Mouse (Mus musculus): Measurements from ENCODE around the gene Olfr1126.
"Not testable (repeated sequence)": the region's sequence is repeated elsewhere in the genome, so short reads cannot be mapped to it uniquely, and the experiment has no call there.

Olfr1126 gene

DNA sequence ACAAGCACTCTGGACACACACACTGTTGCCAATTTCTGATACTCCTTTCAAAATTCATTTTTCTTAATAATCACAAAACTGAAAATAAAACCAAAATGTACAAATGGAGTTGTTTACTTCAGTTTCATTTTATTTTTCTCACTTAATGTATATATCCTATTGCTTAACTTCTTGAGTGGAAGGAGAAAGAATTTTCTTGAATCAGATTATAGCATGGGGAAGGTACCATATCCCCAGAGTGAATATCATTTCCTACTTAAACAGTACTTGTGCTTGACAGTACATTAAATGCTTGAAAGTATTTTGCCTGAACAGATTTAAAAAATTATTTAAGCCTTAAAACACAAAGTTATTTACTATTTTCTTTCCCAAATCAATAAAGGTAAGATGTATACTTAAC lies at the start of gene Olfr1126:
Gene Olfr1126 (plus strand): TSS at position 301 of the 400 bp plus-strand sequence.
- DNase-seq (ENCODE audit: low spot score): no peak

DNA sequence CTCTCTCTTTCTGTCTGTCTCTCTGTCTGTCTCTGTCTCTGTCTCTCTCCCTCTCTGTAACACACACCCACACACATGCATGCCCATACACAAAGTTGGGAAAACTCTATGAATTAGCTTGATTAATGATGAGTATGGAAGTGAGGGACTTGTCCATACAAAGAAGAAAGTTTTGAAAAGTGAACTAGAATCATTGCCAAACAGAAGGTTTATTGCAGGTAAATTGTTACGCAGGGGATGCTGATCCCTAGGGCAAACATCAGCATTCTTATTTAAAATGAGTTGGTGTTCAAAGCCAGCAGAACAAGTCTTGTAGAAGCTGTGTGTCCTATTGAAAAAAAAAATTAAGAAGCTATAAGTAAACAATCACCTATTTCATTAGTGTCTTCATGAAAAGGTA lies 37.4 kb upstream of the Olfr1126 start, which contains the start of gene Olfr1123:
Gene Olfr1123 (plus strand): TSS at position 301 of the 400 bp plus-strand sequence.
- no peak for DNase-seq (ENCODE audit: low spot score)

DNA sequence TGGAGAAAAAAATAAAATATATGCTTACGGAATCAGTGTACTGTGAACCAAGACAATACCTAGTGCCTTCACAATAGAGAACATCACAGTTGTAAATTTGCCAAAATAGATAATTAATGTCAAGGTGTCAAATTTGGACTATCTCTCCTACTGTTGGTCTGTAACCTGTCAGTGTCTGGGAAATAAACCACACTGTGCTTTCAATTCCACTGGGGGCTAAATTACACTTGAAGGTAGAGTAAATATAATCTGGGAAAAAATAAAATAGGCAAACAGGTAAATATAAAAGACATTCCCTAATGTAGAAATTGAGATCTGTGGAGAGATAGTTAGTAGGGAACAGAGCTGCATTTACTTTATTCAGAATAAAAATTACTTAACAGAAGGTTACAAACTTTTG lies 23.8 kb upstream of the Olfr1126 start, which contains the start of gene Olfr1124:
Gene Olfr1124 (plus strand): TSS at position 301 of the 400 bp plus-strand sequence.
- no peak for DNase-seq (ENCODE audit: low spot score)

DNA sequence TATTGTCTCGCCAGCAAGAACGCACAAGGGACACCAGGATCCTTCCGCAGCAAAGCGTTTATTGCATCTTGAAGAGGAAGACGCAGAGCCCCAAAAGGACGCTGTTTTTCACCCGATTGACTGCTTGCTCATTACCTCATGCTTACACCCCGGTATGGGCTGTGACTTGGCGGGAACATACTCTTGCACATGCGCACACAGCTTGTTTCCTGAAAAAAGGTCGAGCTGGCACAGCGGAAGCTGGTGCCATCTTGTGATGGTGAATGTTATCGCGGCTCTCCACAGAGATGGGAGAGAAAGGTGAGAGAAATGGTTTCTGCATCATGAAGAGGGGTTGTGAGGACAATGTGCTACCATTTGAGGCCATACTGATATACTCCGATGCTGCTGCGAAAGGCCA lies 16.0 kb upstream of the Olfr1126 start:
- DNase-seq (ENCODE audit: low spot score): no peak

DNA sequence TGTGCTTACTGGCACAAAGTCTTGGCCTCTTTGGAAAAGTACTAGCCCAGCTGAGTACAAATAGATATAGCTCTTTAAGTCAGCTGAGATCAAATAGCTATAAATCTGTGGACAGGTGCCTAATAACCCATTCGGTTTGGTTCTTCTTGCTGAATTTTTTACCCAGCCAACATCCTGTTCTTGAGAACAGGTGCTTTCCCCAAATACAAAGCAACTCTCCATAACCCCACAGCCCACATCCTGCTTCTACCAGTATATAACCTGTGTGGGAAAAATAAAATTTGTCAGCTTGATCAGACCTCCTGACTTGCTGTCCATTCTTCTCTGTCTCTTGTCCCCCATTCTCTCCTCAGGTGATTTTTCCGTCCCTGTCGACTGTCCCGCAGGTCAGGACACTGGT lies 8.0 kb downstream of the Olfr1126 start:
- DNase-seq (ENCODE audit: low spot score): no peak

DNA sequence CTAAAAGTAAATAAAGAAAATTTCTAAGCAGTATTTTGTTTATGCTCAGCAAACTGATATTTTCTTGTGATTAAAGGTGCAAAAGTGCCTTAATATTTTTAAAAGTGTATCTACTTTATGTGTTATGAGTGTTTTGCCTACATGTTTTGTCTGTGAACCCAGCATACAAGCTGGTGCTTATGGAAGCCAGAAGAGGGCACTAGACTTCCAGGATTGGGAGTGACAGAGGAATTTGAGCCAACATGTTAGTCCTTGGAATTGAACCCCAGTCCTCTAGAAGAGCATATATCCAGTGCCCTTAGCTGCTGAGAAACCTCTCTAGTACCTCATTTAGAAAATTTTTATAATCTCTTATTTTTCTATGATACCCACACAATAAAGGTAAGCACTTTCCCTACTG lies 26.4 kb downstream of the Olfr1126 start:
- no peak for DNase-seq (ENCODE audit: low spot score)

DNA sequence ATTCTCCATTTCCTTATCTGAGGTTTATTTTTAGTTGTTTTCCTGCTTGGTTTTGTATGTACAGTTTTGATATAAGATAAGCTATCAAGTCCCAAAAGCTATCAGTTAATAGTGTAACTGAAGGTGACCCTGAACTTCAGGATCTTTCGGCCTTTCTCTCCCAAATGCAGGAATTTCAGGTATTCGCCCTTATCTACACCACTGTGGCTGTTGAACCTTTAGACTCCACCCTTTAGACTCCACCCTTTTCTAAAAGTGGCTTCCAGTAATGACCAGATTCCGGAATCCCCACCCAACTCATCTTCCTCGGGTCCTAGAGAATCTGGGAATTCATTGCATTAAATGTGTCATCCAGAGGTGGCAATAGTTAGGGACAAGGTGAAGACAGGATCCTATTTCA lies 27.4 kb downstream of the Olfr1126 start:
- DNase-seq (ENCODE audit: low spot score): no peak

DNA sequence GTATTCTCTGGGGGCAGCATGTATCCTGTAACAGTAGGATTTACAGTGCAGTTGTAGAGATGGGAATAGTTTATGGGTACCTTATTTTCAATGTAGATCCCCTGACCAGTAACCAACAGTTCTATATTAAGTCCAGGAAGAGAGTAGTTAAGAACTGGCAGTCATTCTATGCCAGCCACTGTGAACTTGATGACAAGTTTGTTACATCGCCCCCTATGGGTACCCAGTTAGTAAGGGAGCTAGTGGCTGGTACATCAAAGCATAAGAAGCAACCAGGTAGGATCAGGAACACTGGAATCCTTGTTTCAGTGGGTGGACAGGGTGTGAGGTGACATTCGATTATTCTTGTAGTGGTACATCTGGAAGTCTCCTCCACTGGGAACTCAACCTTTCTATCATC lies 28.5 kb downstream of the Olfr1126 start:
- DNase-seq (ENCODE audit: low spot score): no peak

DNA sequence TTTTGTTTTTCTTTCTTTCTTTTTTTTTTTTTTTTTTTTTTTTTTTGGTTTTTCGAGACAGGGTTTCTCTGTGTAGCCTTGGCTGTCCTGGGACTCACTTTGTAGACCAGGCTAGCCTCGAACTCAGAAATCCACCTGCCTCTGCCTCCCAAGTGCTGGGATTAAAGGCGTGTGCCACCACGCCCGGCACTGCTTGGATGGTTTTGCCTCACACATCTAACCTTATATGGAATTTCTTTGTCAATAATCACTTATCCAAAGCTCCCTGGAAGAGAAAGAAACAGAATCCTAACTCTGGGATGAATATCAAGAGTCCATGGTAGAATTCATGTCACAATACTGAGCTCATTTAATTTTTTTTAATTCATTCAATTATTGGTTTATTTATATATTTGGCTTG lies 43.2 kb downstream of the Olfr1126 start, which contains the start of gene Pramel7:
Gene Pramel7 (minus strand): TSS at position 101 of the 400 bp plus-strand sequence.
- not testable (repeated sequence) for DNase-seq (ENCODE audit: low spot score)

DNA sequence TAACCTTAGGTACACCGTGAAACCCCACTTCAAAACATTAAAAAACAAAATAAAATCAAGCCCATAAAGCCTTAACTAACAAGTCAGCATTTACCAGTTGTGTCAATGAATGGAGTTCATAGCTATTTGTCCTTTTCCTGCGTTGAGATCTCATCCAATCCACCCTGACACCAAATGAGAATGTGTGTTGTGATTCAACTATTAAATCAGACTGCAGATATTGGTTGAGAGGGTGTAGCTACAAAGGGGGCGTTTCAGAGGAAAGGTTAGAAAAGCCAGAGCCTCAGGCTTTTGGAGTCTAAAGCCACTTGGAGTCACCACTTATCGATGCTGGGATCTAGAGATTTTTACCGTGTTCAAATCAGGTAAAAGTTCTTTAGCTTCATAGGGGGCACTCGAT lies 52.5 kb downstream of the Olfr1126 start, which contains the start of gene Pramel6:
Gene Pramel6 (plus strand): TSS at position 301 of the 400 bp plus-strand sequence.
- no peak for DNase-seq (ENCODE audit: low spot score)
